ENCODE assay signal across 4 mouse cellular contexts in the genomic region with DNA sequence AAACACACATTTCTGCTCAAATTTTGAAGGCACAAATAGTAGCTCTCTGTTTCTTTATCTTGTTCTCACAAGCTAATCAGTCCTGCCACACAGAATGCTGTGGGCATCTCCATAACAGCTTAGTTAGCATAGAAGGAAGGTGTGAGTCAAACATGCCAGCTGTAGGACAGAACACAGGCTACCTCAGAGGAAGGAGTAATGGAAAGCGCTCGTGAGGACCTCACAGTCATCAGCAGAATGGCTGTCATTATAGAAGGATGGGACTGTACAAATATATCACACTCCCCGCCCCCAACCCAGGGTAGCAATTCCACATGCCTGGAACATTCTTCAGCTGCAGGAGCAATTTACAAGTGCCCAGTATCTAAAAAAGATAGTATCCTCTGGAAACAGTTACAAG.
DNase-seq lines count a peak whose midpoint lies in the region; ATAC-seq and TF ChIP-seq lines count a peak whose summit lies in the region.
"Not testable (repeated sequence)": the region's sequence is repeated elsewhere in the genome, so short reads cannot be mapped to it uniquely, and the experiment has no call there.

No protein-coding gene starts in this region.

- H3K36me3 ChIP-seq in heart, embryonic 12.5 days; heart, embryonic 15.5 days; heart, postnatal 0 days (replicated peaks; ENCODE audit: control insufficient read depth, insufficient read depth, low read length): not testable (repeated sequence)

- DNase-seq in heart, postnatal 0 days (ENCODE audit: low spot score): not testable (repeated sequence)

- not testable (repeated sequence) for H3K9me3 ChIP-seq in heart, embryonic 12.5 days (replicated peaks); heart, embryonic 15.5 days (replicated peaks); heart, postnatal 0 days (replicated peaks; ENCODE audit: control insufficient read depth, low read length)

- 6% methylated on average over 3 of the region's 3 CpGs for WGBS in heart, embryonic 12.5 days
- WGBS in heart, embryonic 15.5 days: 26% methylated on average over 3 of the region's 3 CpGs
- WGBS in heart, postnatal 0 days: 18% methylated on average over 3 of the region's 3 CpGs

- peak; percentile 83 for ATAC-seq in frontal cortex, adult (ENCODE audit: low TSS enrichment)
- ATAC-seq in heart, embryonic 12.5 days (ENCODE audit: insufficient number of reproducible peaks, low FRiP score): peak; percentile 75
- peak; percentile 39; the same call in 1 of the 2 replicates for ATAC-seq in heart, embryonic 15.5 days (replicated peaks; ENCODE audit: insufficient number of reproducible peaks, insufficient read depth, low FRiP score, low read depth)
- ATAC-seq in heart, postnatal 0 days (ENCODE audit: insufficient read depth, low read depth): peak; percentile 89

- not testable (repeated sequence) for H3K4me2 ChIP-seq in heart, embryonic 12.5 days; heart, embryonic 15.5 days; heart, postnatal 0 days (ENCODE audit: low read depth, low read length)

- not testable (repeated sequence) for H3K4me1 ChIP-seq in heart, embryonic 12.5 days (replicated peaks); heart, embryonic 15.5 days (replicated peaks); heart, postnatal 0 days (ENCODE audit: control insufficient read depth, insufficient read depth)

- H3K4me3 ChIP-seq in heart, embryonic 12.5 days; heart, embryonic 15.5 days; heart, postnatal 0 days (ENCODE audit: low read depth, low read length): not testable (repeated sequence)

- not testable (repeated sequence) for H3K9ac ChIP-seq in heart, embryonic 12.5 days; heart, embryonic 15.5 days; heart, postnatal 0 days (replicated peaks; ENCODE audit: low read depth, low read length)

- H3K27me3 ChIP-seq in heart, embryonic 12.5 days (replicated peaks); heart, embryonic 15.5 days; heart, postnatal 0 days (ENCODE audit: control insufficient read depth, insufficient read depth, low read length): not testable (repeated sequence)

- not testable (repeated sequence) for TF ChIP-seq CTCF in heart, postnatal 0 days (IDR thresholded peaks at IDR 0.05; ENCODE audit: low read depth)

- not testable (repeated sequence) for H3K27ac ChIP-seq in heart, embryonic 12.5 days (ENCODE audit: poor library complexity, severe bottlenecking); heart, embryonic 15.5 days; heart, postnatal 0 days (ENCODE audit: low read depth)

- TF ChIP-seq EP300 in heart, postnatal 0 days (IDR thresholded peaks at IDR 0.05; ENCODE audit: low read depth): not testable (repeated sequence)

Comparison
In these comparisons a context has a peak if more than half of its experiments do, and no peak if none do; other contexts are left out.
1. ATAC-seq: peak in every context shown above with its lines; median percentile 89 in heart, postnatal 0 days; 83 in frontal cortex, adult; 75 in heart, embryonic 12.5 days; 39 in heart, embryonic 15.5 days.